Mouse (Mus musculus) forebrain, embryonic 10.5 days (tissue): ENCODE measurements around the gene Nos1ap. TPM values are rescaled to one million over a fixed set of nuclear protein-coding genes. Genes with fewer than 3 reads are reported as not detected.

Experiments used
- DNase-seq: peaks from one replicate; pipeline ENCODE4 v3.0.0-alpha.2; 2017; ENCODE audit warnings: low spot score; ENCODE audit errors: extremely low spot score
- H3K27ac ChIP-seq: fragments of 300-500 bp; sonication (generic); 2 replicates; pipeline ENCODE4 v1.5.1; 2016; ENCODE audit warnings: mild to moderate bottlenecking
- H3K27me3 ChIP-seq: fragments of 300-500 bp; sonication (generic); 2 replicates; pipeline ENCODE4 v1.6.1; 2016; ENCODE audit warnings: mild to moderate bottlenecking; ENCODE audit not compliant: poor library complexity, severe bottlenecking
- H3K36me3 ChIP-seq: fragments of 300-500 bp; sonication (generic); replicated peaks from 2 replicates; pipeline ENCODE4 v1.6.1; 2016; ENCODE audit warnings: mild to moderate bottlenecking, moderate library complexity
- H3K4me1 ChIP-seq: fragments of 300-500 bp; sonication (generic); 2 replicates; pipeline ENCODE4 v1.6.1; 2016
- H3K4me3 ChIP-seq: fragments of 300-500 bp; sonication (generic); 2 replicates; pipeline ENCODE4 v1.5.1; 2016; ENCODE audit warnings: mild to moderate bottlenecking, moderate library complexity
- H3K9me3 ChIP-seq: fragments of 300-500 bp; sonication (generic); 2 replicates; pipeline ENCODE4 v1.6.1; 2016; ENCODE audit warnings: mild to moderate bottlenecking, moderate library complexity
- WGBS: fragments of 180-500 bp; shearing (Covaris S2); methylation state at CpG from one replicate; pipeline ENCODE4 v1.1.7; 2016; 5-methylcytosine and 5-hydroxymethylcytosine counted together
- polyA plus RNA-seq: library from polyadenylated mRNA; unstranded; fragments of >200 nt; fragmentation: Nextera tagmentation; extraction: Ambion mirVana; gene quantifications from 2 replicates; pipeline ENCODE4 v1.2.1, GENCODE M21; 2016

Nos1ap gene
- polyA plus RNA-seq, 1 experiment from 2014 or later, result 10.5 TPM

- no peaks in the 10 kb centered on the region for H3K27me3 ChIP-seq
- WGBS, result 86% methylated on average over 8 of the region's 8 CpGs
- H3K4me3 ChIP-seq, result no peak overlapping the region
- no peak for DNase-seq
- H3K9me3 ChIP-seq, result no peaks in the 10 kb centered on the region
- H3K27ac ChIP-seq, result no peak overlapping the region
- H3K36me3 ChIP-seq, result no peaks in the 10 kb centered on the region
- H3K4me1 ChIP-seq, result peaks cover 28% of the 10 kb centered on the region
Measured at GRCm38 (mm10) chr1:170406921-170407320, 182.7 kb downstream of the Nos1ap start.

GRCm38 (mm10) chr1:170405152-170405551, 184.5 kb downstream of the Nos1ap start:
- WGBS, result 91% methylated on average over 2 of the region's 2 CpGs
- DNase-seq, result no peak
- H3K4me3 ChIP-seq, result no peak overlapping the region
- H3K36me3 ChIP-seq, result no peaks in the 10 kb centered on the region
- no peaks in the 10 kb centered on the region for H3K27me3 ChIP-seq
- H3K9me3 ChIP-seq, result no peaks in the 10 kb centered on the region
- H3K27ac ChIP-seq, result no peak overlapping the region
- H3K4me1 ChIP-seq, result peaks cover 23% of the 10 kb centered on the region

GRCm38 (mm10) chr1:170402682-170403081, 187.0 kb downstream of the Nos1ap start:
- Histone ChIP-seq H3K9me3 (peaks cover 2% of the 10 kb centered on the region; the same call in 1 of the 2 replicates), H3K4me1 (0 out of 2 replicates have a peak, but pooled peaks cover 3% of the 10 kb centered on the region), H3K4me3 (no peak overlapping the region), H3K27ac (no peak overlapping the region), H3K36me3 (no peaks in the 10 kb centered on the region), H3K27me3 (no peaks in the 10 kb centered on the region)
- 69% methylated on average over 4 of the region's 4 CpGs for WGBS
- DNase-seq, result no peak

GRCm38 (mm10) chr1:170398866-170399265, 190.8 kb downstream of the Nos1ap start:
- 94% methylated on average over 4 of the region's 4 CpGs for WGBS

GRCm38 (mm10) chr1:170395101-170395500, 194.6 kb downstream of the Nos1ap start:
- 86% methylated on average over 2 of the region's 2 CpGs for WGBS
- no peaks in the 10 kb centered on the region for H3K27me3 ChIP-seq
- H3K4me1 ChIP-seq, result peaks cover 10% of the 10 kb centered on the region; the same call in 1 of the 2 replicates
- H3K4me3 ChIP-seq, result no peak overlapping the region
- no peak for DNase-seq
- H3K27ac ChIP-seq, result no peak overlapping the region
- H3K36me3 ChIP-seq, result no peaks in the 10 kb centered on the region
- H3K9me3 ChIP-seq, result peaks cover 2% of the 10 kb centered on the region; the same call in 1 of the 2 replicates

More at GRCm38 (mm10) chr1:170398866-170399265, 190.8 kb downstream of the Nos1ap start:
- Histone ChIP-seq H3K4me1 (no peaks in the 10 kb centered on the region), H3K27me3 (no peaks in the 10 kb centered on the region), H3K4me3 (no peak overlapping the region), H3K36me3 (no peaks in the 10 kb centered on the region), H3K9me3 (peaks cover 2% of the 10 kb centered on the region; the same call in 1 of the 2 replicates), H3K27ac (no peak overlapping the region)
- DNase-seq, result no peak

GRCm38 (mm10) chr1:170394641-170395040, 195.0 kb downstream of the Nos1ap start:
- Histone ChIP-seq H3K4me1 (peaks cover 10% of the 10 kb centered on the region; the same call in 1 of the 2 replicates), H3K4me3 (no peak overlapping the region), H3K36me3 (no peaks in the 10 kb centered on the region), H3K27me3 (no peaks in the 10 kb centered on the region), H3K27ac (no peak overlapping the region), H3K9me3 (peaks cover 2% of the 10 kb centered on the region; the same call in 1 of the 2 replicates)
- WGBS, result 69% methylated on average over 1 of the region's 1 CpGs
- no peak for DNase-seq

GRCm38 (mm10) chr1:170392771-170393728, 196.6 kb downstream of the Nos1ap start:
- Histone ChIP-seq H3K27me3 (no peaks in the 10 kb centered on the region), H3K27ac (no peak overlapping the region), H3K4me1 (peaks cover 10% of the 10 kb centered on the region; the same call in 1 of the 2 replicates), H3K36me3 (no peaks in the 10 kb centered on the region), H3K9me3 (peaks cover 1% of the 10 kb centered on the region; the same call in 1 of the 2 replicates), H3K4me3 (no peak overlapping the region)
- no peak for DNase-seq
- WGBS, result 93% methylated on average over 14 of the region's 14 CpGs

- Histone ChIP-seq H3K36me3 (no peaks in the 10 kb centered on the region), H3K27ac (peak overlapping the region; percentile 40; the same call in 1 of the 2 replicates), H3K4me1 (peaks cover 26% of the 10 kb centered on the region), H3K27me3 (no peaks in the 10 kb centered on the region), H3K4me3 (no peak overlapping the region), H3K9me3 (no peaks in the 10 kb centered on the region)
- no peak for DNase-seq
- WGBS, result 65% methylated on average over 12 of the region's 12 CpGs
Measured at GRCm38 (mm10) chr1:170387180-170387912, 202.3 kb downstream of the Nos1ap start.

- no peak overlapping the region for H3K4me3 ChIP-seq
Measured at GRCm38 (mm10) chr1:170385416-170385815, 204.2 kb downstream of the Nos1ap start.

GRCm38 (mm10) chr1:170383530-170383929, 206.1 kb downstream of the Nos1ap start:
- Histone ChIP-seq H3K27ac (no peak overlapping the region), H3K4me3 (no peak overlapping the region), H3K27me3 (no peaks in the 10 kb centered on the region), H3K4me1 (peaks cover 47% of the 10 kb centered on the region), H3K9me3 (no peaks in the 10 kb centered on the region), H3K36me3 (no peaks in the 10 kb centered on the region)
- WGBS, result 88% methylated on average over 7 of the region's 7 CpGs
- DNase-seq, result no peak

More at GRCm38 (mm10) chr1:170385416-170385815, 204.2 kb downstream of the Nos1ap start:
- Histone ChIP-seq H3K4me1 (peaks cover 36% of the 10 kb centered on the region), H3K27me3 (no peaks in the 10 kb centered on the region), H3K27ac (no peak overlapping the region), H3K36me3 (no peaks in the 10 kb centered on the region), H3K9me3 (no peaks in the 10 kb centered on the region)
- 89% methylated on average over 10 of the region's 10 CpGs for WGBS
- DNase-seq, result no peak

- DNase-seq, result no peak
- Histone ChIP-seq H3K27ac (no peak overlapping the region), H3K36me3 (no peaks in the 10 kb centered on the region), H3K27me3 (no peaks in the 10 kb centered on the region), H3K9me3 (no peaks in the 10 kb centered on the region), H3K4me1 (peaks cover 32% of the 10 kb centered on the region), H3K4me3 (no peak overlapping the region)
- 20% methylated on average over 3 of the region's 3 CpGs for WGBS
Measured at GRCm38 (mm10) chr1:170381457-170381856, 208.2 kb downstream of the Nos1ap start.

- 6% methylated on average over 2 of the region's 2 CpGs for WGBS
- Histone ChIP-seq H3K27me3 (no peaks in the 10 kb centered on the region), H3K4me3 (no peak overlapping the region), H3K27ac (peak overlapping the region; percentile 71), H3K9me3 (no peaks in the 10 kb centered on the region), H3K4me1 (peaks cover 28% of the 10 kb centered on the region), H3K36me3 (no peaks in the 10 kb centered on the region)
- DNase-seq, result no peak
Measured at GRCm38 (mm10) chr1:170380505-170380904, 209.2 kb downstream of the Nos1ap start.
